In genomic region chr16:11455545-11456140, GRCm38 (mm10) we compare ENCODE assay signal across 10 mouse cellular contexts.
DNase-seq lines count a peak whose midpoint lies in the region; ATAC-seq and TF ChIP-seq lines count a peak whose summit lies in the region.
"Had no signal": no experiment of that assay in that cellular context is flagged by ENCODE, and none has a peak within 500 bp of the region (broad histone marks: within the 10 kb centered on the region; RNA-seq: fewer than 3 reads in every experiment).

No protein-coding gene starts in this region.

- peak; percentile 39 to 48 for DNase-seq in cerebellum, postnatal 10 days
- DNase-seq in cerebellum, adult 11 months, result no peak
- peak; percentile 14 for DNase-seq in lung, embryonic 14.5 days
- no peak for DNase-seq in lung, postnatal 25 days (ENCODE audit: low spot score)
- DNase-seq in fibroblast of lung, adult 2 months (ENCODE audit: low read depth), result peak; percentile 61
- DNase-seq in right cerebral cortex, postnatal 4 days, result no peak
- no peak for DNase-seq in thymus, postnatal 0 days (ENCODE audit: low spot score)
- DNase-seq: right cerebral cortex, postnatal 14 days had no signal

- peaks cover 8% of the 10 kb centered on the region; the same call in 1 of the 2 replicates for H3K36me3 ChIP-seq in lung, embryonic 14.5 days (ENCODE audit: insufficient read depth)

- H3K9ac ChIP-seq in lung, embryonic 14.5 days, result no peak overlapping the region
- H3K9ac ChIP-seq: embryonic facial prominence, embryonic 13.5 days had no signal

- TF ChIP-seq CTCF in lung, embryonic 14.5 days (IDR thresholded peaks at IDR 0.05; ENCODE audit: low read depth), result peak; percentile 39; the same call in 1 of the 2 replicates

- H3K9me3 ChIP-seq in lung, embryonic 14.5 days (ENCODE audit: low read depth, low read length), result no peaks in the 10 kb centered on the region
- H3K9me3 ChIP-seq: embryonic facial prominence, embryonic 13.5 days had no signal

- no peak overlapping the region for H3K4me3 ChIP-seq in lung, embryonic 14.5 days (ENCODE audit: low read depth, low read length)
- H3K4me3 ChIP-seq: embryonic facial prominence, embryonic 13.5 days had no signal

- H3K27ac ChIP-seq in lung, embryonic 14.5 days (ENCODE audit: low read depth), result no peak overlapping the region
- H3K27ac ChIP-seq: embryonic facial prominence, embryonic 13.5 days had no signal

- H3K4me1 ChIP-seq in lung, embryonic 14.5 days (ENCODE audit: insufficient read depth), result no peaks in the 10 kb centered on the region

- H3K4me2 ChIP-seq in lung, embryonic 14.5 days, result no peak overlapping the region
- H3K4me2 ChIP-seq: embryonic facial prominence, embryonic 13.5 days had no signal

- no peak for ATAC-seq in lung, embryonic 14.5 days (ENCODE audit: insufficient read depth)
- ATAC-seq in monocyte, adult 5-6 weeks (replicated peaks; ENCODE audit: insufficient number of reproducible peaks, low FRiP score, low TSS enrichment, poor library complexity, severe bottlenecking), result peak; percentile 74

- H3K27me3 ChIP-seq in lung, embryonic 14.5 days (ENCODE audit: insufficient read depth, low read length), result no peaks in the 10 kb centered on the region
- H3K27me3 ChIP-seq: embryonic facial prominence, embryonic 13.5 days had no signal

- WGBS in lung, embryonic 14.5 days, result 75% methylated on average over 5 of the region's 5 CpGs

Comparison
In these comparisons a context has a peak if more than half of its experiments do, and no peak if none do; other contexts are left out.
1. DNase-seq: peak in cerebellum, postnatal 10 days (2 of 2), lung, embryonic 14.5 days (single experiment) and fibroblast of lung, adult 2 months (single experiment); none in cerebellum, adult 11 months (single experiment), lung, postnatal 25 days (single experiment), right cerebral cortex, postnatal 4 days (single experiment) and thymus, postnatal 0 days (single experiment).